Mouse (Mus musculus) ZHBTc4 (cell line): ENCODE measurements around the gene Trf.

Experiments
- DNase-seq: peaks from one replicate; pipeline ENCODE4 v3.0.0-alpha.2; 2011; ENCODE audit warnings: low read depth, low spot score

The Trf gene

GRCm38 (mm10) chr9:103154568-103154967, 75.7 kb downstream of the Trf start:
- DNase-seq, result peak; percentile 77
